Mouse (Mus musculus): ENCODE measurements around the gene Fam71a.
"Not testable (repeated sequence)": the region's sequence is repeated elsewhere in the genome, so short reads cannot be mapped to it uniquely, and the experiment has no call there.

Gene Fam71a

DNA sequence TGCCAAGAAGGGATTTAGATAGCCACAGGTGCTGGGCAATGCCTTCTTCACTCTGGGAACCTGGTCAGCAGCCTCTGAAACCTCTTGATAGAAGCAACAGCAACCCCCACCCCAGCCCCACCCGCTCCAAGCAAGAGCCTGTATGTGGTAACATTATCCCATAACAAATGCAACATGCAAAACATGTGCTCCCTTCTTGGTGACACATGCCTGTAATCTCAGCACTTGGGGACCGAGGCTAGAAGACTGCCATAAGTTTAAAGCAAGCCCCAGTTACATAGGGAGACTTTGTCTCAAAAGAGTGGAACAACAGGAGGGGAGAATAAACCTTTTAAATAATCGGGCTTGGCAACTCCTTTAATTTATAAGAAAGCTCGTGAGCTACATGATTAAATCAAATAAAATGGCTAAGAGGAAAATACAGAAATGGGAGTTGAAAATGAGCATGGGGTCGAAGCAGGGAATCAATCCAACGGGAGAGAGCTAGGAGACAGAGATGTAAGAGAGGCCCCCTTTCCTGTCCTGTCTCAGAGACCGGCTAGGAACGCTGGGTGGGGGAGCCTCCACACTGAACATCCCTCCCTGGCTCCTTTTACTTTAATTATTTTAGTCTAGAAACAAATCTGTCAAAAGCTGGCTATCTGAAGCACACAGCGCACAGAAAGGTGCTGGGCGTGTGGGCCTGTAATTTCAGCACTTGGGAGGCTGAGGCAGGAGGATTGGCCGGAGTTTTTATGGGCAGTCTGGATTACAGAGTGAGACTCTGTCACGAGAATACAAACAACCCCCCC is 17.0 kb upstream of the Fam71a start:
- no peak for DNase-seq (ENCODE audit: low spot score)

DNA sequence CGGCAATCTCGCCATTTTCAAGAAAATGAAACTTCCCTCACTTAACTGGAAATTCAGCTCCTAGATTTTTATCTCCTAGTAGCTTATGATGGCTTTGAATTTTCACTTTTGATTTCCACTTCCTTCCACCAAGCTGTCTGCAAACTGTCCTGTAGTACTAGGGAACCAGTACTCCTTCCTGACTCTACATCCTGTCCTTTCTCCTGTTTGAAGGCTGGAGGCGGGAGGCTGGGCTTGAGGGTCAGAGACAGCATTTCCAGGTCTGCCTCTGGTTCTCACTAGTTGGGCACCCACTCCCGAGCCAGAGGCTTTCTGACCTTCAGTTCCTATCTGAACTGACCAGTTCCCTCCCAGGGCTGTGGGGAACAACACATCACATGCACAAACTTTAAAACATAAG is 15.8 kb upstream of the Fam71a start:
- no peak for DNase-seq (ENCODE audit: low spot score)

DNA sequence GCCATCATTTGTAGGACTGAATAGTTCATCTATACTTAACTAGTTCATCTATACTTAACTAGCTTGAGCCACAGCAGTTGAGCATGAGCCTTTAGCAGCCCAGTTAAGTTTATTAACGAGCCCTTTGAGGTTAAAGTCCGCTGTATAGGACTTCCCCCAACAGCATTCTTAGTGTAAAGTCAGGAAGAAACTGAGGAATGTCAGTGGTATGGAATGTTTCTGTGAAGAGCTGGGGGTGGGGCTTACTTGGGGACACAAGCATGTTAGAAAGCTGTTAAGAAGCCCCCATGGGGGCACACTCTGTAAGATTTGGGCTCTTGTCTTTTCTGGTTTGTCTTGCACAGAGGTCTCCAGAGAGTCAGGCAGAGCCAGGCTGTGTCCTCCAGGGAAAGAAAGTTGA is 15.2 kb upstream of the Fam71a start:
- no peak for DNase-seq (ENCODE audit: low spot score)

DNA sequence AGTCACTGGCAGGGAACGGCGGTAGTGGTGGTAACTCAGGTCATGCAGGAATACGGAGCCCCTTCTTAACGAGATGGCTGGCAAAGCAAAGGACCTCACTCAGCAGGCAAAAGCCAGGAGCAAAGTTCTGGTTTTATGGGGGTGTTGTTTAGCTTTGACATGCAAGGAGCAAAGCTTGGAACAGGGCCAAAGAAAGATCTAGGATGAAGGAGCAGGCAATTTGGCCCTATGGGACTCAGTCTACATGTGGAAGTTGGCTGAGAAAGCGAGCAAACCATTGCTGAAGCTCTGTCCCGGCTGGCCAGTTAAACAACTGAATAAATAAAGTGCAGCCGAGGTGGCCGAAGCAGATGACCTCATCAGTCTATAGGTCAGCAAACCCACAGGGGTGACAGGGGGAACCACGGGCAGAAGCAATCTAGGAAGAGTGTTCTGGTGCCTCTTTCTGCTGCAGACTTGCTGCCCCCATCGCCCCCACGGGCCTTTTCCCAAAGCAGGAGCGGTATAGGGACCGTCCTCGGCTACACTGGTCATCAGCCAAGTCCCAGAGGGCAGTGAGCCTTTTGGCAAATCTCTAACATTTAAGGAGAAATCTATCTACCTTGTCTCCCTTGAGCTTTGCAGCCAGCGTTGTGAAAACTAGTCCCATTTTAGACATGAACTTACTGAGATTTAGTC is 14.0 kb upstream of the Fam71a start:
- DNase-seq (ENCODE audit: low spot score) = no peak

DNA sequence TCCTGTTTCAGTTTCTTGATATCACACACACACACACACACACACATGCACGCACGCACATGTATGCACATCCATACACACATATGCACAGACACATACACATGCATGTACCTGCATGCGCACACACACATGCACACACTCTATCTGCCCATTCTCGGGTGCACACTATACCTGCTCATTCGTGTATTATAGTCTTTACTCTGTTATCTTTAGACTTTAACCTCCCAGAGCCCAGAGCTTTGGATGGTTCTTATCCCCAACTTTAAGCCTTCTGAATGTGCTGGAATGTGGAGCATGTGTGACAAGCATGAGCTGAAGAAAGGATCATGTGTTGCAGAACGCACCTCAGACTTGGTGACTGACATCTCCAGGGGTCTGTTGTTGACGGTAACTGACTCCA is 12.3 kb upstream of the Fam71a start:
- DNase-seq (ENCODE audit: low spot score) = no peak

DNA sequence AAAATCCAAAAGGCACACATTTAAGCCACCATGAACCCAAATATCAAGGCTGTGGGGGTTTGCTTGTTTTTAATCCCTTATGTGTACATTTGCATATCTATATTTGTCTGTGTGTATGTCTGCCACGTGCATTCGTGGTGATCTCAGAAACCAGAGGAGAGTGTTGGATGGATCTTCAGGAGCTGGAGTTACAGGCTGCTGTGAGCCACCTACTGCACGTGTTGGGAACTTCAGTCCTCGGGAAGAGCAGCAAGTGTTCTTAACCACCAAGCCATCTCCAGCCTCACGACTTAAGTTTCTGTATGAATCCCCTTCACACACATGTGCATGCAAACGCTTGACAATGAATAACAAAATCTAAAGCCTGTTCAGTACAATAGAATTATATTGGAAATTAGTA is 7.9 kb upstream of the Fam71a start:
- DNase-seq (ENCODE audit: low spot score) = peak; percentile 33

DNA sequence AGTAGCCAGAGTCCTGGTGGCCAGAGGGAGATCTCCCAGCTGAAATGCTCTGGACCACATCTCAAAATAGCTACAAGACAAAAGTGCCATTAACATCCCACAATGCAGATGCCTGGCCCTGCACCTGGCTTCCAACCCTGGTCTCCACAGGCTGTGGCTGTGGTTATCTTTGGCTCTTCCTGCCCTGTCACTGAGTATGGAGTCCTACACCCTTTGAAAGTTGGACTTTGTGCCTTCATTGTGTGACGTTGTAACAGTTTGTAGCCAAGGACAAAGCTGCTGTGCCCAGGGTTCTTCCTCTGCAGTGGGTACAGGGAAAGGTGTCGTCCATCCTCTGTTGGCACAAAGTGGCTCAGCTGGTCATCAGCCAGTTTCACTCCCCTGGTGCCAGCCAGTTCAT is 5.8 kb upstream of the Fam71a start:
- DNase-seq (ENCODE audit: low spot score) = no peak

DNA sequence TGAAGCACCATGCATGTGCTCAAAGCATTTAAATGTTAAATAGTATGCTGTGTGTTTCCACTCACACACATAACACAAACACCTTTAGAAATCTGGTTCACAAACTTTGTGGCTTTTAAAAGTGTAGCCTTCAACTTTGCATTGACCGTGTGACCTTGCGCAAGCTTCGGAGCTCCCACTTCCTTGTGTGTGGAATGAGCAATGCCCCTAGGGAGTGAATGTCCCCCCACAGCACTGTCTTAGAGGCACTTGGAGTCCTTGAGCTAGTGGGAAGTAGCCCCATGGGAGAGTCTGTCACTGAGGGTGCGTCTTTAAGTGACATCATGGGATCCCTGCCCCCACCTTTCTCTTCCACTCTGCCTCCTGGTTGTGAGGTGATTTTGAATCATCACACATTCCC is 1.6 kb upstream of the Fam71a start:
- DNase-seq (ENCODE audit: low spot score) = no peak

DNA sequence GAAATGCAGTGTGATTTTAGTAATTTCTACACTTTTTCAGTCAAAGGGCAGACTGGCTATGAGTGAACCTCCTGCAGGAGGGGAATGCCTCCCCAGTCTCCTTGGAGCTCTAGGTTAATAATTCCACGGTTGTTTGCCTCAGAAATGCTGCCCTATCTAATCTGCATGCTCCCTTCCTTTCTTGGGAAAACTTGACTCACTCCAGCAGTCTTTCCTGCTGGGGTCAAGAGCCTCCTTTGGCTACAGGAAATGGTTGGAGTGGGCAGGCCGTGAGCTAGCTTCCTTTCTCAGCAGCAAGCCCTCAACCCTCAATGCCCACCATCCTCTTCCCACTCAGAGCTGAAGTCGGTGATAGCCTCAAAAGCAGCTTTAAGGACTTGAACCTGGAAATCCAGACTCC is 10.3 kb downstream of the Fam71a start:
- DNase-seq (ENCODE audit: low spot score) = no peak

DNA sequence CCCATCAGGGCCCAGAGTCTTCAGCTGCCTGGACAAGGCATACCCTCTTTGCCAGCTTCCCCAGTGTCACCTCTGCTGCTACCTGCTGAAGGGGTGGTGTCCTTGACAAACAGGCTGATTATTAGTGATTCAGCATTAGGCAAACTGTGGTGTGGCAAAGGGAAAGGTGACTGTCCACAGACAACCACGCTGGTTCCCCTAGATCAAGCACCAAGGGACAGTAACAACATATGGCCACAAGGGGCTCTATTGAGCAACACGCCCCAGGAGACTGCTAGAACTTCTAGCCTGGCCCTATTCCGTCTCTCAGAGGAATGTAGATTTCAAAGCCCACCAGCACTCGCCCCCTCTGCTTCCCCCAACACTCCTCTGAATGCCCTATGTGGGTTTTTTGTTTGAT is 11.6 kb downstream of the Fam71a start:
- DNase-seq (ENCODE audit: low spot score) = peak; percentile 41

DNA sequence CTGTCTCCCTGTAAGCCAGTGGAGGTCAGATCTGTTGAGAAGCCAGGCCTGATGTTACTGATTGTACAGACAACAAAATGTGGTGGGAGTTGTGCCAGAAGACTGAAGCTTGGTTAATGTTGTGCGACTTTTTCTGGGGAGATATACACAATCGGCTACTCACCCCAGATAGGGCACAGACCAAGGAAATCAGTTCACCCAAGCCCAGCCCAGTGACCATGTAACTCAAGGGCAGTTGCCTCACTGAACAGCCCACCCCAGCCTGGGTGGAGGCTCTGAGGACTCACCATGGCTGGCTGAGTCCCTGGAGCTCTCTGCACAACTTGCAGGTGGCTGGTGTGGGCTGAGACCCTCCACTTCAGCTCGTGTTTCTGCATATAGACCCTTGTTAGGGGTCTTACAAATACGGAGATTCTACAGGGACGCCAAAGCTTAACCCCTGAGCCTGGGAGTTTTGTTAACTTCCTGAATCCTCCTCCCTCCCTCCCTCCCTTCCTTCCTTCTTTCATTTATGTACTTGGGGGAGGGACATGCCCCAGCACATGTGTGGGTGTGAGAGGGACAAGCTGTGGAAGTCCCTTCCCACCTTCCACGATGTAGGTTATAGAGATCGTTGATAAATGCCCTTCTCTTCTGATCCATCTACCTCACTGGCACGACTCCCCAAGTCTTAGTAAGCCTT is 13.6 kb downstream of the Fam71a start:
- no peak for DNase-seq (ENCODE audit: low spot score)

DNA sequence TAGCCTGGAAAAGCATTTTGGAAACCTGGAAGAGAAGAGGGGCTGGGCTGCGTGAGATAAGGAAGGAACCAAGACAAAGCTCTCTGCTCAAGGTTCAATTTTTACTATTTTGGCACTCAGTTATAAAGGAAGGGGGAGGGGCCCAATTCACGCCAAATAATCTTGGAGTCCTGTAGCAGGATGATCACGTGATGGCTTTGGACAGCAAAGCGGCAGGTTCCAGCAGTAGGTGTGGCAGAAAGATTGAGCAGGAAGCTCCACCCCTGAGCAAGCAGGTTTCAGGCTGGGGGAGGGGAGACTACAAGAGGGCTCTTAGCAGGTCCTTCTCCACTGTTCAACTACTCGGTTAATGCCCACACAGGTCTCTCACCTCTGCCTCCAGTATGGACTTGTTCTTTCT is 15.1 kb downstream of the Fam71a start:
- DNase-seq (ENCODE audit: low spot score) = not testable (repeated sequence)

DNA sequence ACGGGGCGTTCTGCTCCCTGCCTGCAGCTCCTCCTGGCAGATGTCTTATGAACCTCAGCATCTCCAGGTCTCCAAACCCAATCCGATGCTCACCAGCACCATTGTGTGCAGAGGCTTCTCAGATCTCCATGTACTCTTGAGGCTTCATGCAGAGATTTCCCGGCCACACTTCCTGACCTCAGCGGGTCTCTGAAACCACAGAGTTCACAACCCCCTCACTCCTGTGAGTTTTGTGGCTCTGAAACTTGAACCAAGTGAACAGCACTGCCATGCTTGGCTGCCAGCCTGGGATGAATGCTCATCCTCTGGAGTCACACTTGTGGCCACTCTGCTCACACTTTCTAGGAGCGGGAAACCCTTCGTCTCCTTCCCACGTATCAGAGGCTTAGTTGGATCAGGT is 23.6 kb downstream of the Fam71a start:
- no peak for DNase-seq (ENCODE audit: low spot score)

DNA sequence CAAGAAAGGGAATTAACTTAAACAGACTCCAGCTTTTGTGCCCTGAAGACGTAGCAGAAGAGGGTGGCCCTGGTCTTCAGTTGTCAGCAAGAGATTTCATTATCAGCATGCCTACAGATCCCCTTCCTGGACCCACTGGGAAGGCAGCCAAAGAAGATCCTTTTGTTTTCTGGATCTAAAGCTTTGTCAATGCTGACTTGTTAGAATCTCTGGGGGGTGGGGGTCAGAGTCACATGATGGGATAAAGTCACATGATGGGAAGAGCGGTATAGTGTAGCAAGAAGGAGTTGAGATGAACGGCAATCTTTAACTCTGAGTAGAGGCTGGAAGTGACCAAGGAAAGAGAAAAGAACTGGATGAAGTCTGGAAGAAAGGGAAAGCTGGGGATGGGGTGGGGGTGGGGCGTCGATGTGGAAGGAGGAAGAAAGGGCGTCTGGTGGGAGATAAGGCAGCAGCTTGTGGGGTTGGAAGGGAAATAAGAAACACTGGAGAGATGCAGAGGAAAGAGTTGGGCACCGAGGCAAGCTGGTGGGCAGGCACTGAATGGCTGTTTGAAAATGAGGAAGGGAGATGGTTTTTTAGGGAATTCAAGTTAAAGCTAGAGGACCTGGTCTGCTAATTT is 25.6 kb downstream of the Fam71a start:
- DNase-seq (ENCODE audit: low spot score) = no peak

DNA sequence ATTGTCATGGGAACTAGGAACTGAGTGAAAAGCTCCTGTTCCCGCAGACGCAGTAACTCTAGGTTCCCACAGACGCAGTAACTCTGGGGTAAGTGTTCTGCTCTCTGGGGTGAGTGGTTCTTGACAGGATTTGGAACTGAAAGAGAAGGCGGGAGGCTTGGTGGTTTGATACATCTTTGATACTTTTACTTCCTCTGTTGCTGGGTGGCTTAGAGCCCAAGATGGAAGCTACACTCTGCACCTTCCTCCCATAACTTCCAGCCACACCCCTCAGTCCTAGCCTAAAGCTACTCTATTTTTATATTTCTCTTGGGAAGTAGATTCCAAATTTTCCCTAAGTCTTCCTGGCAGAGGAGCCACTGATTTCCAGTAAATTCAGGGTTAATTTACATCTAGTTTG is 26.2 kb downstream of the Fam71a start:
- DNase-seq (ENCODE audit: low spot score) = no peak

DNA sequence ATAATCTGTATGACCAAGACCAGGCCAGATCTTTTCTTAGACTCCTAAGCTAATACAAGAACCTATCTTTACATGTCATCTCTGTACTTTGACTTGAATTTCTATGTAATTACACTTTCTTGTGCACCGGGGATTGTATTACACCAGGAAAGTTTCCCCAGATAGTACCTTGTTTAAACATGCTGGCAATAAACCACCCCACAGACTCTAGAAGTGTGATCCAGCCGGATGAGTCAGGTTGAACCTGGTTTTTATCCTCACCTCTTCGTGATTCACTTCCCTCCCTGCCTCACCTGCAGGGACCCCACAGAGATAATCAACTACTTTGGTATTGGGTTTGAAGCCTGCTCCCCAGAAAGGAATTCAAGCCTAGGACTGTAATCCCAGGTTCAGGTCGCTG is 29.2 kb downstream of the Fam71a start:
- no peak for DNase-seq (ENCODE audit: low spot score)

DNA sequence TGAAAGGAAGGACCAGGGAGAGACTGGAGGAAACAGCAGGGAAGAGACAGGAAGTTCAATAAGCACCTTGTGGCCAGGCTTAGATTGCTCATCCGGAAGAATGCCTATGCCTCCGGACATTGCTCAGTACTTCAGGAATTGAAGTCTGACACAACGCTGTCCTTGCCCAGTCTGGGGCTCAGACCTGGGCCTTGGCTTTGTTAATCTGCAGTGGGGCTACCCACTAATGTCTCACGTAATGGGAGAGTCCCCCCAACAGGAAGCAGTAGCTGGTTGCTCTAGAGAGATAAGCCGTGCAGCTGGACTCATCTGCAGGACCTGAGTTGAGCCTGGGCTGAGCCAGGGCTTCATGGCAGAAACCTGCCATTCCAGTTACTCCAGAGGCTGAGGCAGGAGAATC is 31.7 kb downstream of the Fam71a start:
- no peak for DNase-seq (ENCODE audit: low spot score)

DNA sequence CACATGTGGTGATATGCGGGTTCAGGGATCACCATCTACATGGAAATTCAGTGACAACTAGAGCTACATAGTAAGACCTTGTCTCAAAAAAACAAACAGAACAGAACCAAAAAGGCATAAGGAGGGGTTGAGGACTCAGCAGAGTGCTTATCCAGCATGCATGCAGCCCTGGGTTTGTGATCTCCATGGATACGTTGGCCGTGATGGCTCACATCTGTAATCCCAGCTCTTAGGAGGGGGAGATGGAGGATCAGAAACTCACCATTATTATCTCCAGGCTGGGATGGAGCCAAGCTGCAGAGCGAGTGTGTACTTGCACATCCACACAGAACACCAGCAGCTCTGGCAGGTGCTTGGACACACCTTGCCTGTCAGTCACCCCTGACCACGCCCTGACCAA is 32.4 kb downstream of the Fam71a start:
- no peak for DNase-seq (ENCODE audit: low spot score)

DNA sequence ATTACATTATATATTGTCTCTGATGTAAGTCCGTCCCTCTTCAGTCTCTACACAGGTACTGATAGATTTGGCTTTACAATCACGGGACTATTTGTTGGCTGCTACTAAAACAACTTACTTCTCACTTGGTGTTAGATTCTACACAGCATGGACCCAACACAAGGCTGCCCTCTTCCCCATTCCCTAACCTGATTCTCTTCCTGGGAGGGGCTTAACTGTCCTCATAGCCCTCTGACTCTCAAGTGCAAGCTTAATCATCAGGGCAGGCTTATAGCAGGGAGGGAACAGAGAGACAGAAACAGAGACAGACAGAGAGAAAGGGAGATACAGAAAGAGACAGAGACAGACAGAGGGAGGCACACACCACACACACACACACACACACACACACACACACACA is 32.9 kb downstream of the Fam71a start:
- DNase-seq (ENCODE audit: low spot score) = no peak

DNA sequence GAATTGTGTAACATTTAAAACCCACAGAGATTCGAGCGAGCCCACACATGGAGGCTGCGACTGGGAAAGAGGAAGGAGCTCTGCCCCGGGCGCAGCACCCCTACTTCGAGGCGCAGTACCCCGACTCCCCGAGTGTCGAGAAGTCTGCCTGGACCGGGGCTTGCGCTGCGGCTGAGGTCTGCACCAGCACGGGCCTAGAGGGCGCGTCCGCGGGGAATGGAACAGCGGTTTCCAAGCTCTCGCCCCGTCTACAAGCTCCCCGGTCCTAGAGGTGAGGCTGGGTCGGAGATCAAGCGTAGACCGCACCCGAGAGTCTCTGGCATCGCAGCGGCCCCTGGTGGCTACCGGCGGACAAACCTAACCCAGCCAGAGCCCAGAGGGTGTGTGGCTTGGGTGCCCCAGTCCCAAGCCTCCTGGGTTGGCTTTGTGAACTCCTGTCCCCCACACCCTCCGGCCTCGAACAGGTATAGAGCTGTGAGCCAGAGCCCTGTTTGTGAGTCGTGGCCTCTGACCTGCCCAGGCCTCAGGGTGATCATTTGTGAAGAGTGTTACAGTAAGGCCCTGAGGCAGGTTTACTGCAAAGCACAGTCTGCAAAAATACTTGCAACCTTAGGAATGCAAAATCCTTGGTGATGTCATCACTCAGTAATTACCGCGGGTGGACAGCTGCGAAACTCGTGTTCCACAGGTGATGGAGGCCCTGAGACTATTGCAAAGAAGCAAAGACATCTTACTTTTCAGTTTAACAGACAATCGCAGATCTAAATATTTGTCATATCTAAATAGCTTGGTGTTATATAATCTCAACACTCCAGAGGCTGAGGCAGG is 38.6 kb downstream of the Fam71a start:
- DNase-seq (ENCODE audit: low spot score) = peak; percentile 67

DNA sequence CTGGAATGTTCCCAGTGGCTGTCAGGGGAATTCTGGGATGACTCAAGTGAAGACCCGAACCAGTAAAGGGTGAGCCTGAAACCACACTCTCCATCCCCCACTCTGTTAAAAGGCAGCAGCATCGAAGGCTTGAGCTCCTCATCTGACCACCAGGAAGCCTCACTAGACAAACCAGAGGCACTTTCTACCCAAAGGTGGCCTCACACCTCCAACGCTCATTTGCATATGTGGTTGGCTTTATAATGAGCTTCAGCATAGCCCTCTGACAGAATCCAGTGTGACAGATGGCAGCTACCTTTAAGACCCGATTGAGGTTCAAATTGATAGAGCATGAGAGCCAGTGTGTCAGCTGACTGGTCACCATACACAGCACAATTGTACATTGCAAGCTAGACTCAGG is 40.3 kb downstream of the Fam71a start:
- DNase-seq (ENCODE audit: low spot score) = no peak

DNA sequence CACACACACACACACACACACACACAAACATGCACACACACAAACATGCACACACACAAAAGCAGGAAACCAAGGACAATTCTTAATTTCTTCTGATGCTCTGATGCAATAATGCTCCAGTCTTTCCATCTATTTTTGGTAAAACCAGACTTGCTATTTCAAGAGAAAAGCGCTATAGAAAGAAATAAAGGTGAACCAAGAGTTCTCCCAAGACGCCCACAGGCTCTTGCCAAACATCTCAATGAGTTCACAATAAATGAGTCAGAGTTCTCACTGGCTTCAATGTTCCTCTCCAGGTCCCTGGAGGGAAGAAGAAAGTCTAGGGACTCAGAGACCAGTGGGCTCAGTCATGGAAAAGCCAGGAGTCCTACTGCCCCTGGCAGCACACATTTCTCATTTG is 40.9 kb downstream of the Fam71a start:
- DNase-seq (ENCODE audit: low spot score) = no peak
